Comparison of ENCODE assay signal across 30 mouse cellular contexts in the genomic region with DNA sequence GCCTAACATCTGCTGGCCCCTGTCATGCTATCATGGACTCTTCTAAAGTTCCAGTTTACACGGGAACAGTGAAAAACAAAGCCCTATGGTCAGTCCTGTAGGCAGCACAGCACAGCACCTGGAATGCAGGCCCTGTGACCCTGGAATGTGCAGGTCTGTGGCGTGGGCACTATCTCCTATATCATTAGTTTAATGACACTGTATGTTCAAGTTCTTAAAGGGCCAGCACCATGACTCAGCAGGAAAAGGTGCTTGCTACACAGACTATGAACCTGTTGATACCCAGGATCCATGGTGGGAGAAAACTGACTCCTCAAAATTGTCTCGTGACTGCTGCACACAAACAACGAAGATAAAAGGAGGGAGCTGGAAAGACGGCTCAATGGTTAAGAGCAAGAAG. TPM values are rescaled to one million over a fixed set of nuclear protein-coding genes. Genes with fewer than 3 reads are reported as not detected.
DNase-seq lines count a peak whose midpoint lies in the region; ATAC-seq and TF ChIP-seq lines count a peak whose summit lies in the region.
"Had no signal": no experiment of that assay in that cellular context is flagged by ENCODE, and none has a peak within 500 bp of the region (broad histone marks: within the 10 kb centered on the region; RNA-seq: fewer than 3 reads in every experiment).

No protein-coding gene starts in this region.

- no peak for DNase-seq in liver, embryonic 13.5 days
- DNase-seq in cerebellum, postnatal 4 days (ENCODE audit: low spot score in 2 of 2) = no peak
- DNase-seq in heart, adult 11 months = no peak
- DNase-seq in gastrocnemius, postnatal 25 days = no peak
- DNase-seq: adrenal gland, postnatal 25 days; cerebellum, adult 2 months; cerebellum, postnatal 25 days; embryo, embryonic 11 days; forebrain, postnatal 0 days; heart, postnatal 14 days; kidney, adult 2 months; kidney, postnatal 4 days; left cerebral cortex, postnatal 4 days; lung, embryonic 14.5 days; right cerebral cortex, postnatal 25 days; thymus, postnatal 25 days had no signal

- WGBS in intestine, embryonic 15.5 days = 67% methylated on average over 5 of the region's 5 CpGs
- 58% methylated on average over 5 of the region's 5 CpGs for WGBS in intestine, postnatal 0 days
- WGBS in liver, embryonic 13.5 days (ENCODE audit: insufficient replicate concordance) = 57% methylated on average over 5 of the region's 5 CpGs

- no peak overlapping the region for H3K4me2 ChIP-seq in intestine, embryonic 15.5 days (replicated peaks)
- H3K4me2 ChIP-seq in intestine, postnatal 0 days (replicated peaks; ENCODE audit: low read depth) = no peak overlapping the region
- H3K4me2 ChIP-seq in liver, embryonic 13.5 days = no peak overlapping the region
- H3K4me2 ChIP-seq: embryonic facial prominence, embryonic 12.5 days; hindbrain, embryonic 15.5 days; lung, embryonic 14.5 days; midbrain, embryonic 15.5 days; neural tube, embryonic 15.5 days; stomach, embryonic 15.5 days had no signal

- ATAC-seq in intestine, embryonic 15.5 days = 0 out of 2 replicates have a peak, but pooled peaks have one; percentile 25
- ATAC-seq in intestine, postnatal 0 days = no peak
- peak; percentile 47; the same call in 1 of the 2 replicates for ATAC-seq in erythroid progenitor cell, adult 5-6 weeks (replicated peaks; ENCODE audit: low FRiP score, poor library complexity, severe bottlenecking)
- ATAC-seq in liver, embryonic 13.5 days (ENCODE audit: low read depth) = peak; percentile 68; the same call in 1 of the 2 replicates
- 0 out of 2 replicates have a peak, but pooled peaks have one; percentile 26 for ATAC-seq in megakaryocyte-erythroid progenitor cell, adult 5-6 weeks (replicated peaks; ENCODE audit: low FRiP score, low TSS enrichment, poor library complexity, severe bottlenecking)
- ATAC-seq: forebrain, postnatal 0 days; inflammation-experienced regulatory T-cells, adult 6 months; midbrain, embryonic 15.5 days had no signal

- H3K27ac ChIP-seq in intestine, embryonic 15.5 days = no peak overlapping the region
- no peak overlapping the region for H3K27ac ChIP-seq in intestine, postnatal 0 days (ENCODE audit: low read depth, low read length)
- H3K27ac ChIP-seq in liver, embryonic 13.5 days = no peak overlapping the region
- H3K27ac ChIP-seq: embryonic facial prominence, embryonic 12.5 days; hindbrain, embryonic 10.5 days; hindbrain, embryonic 15.5 days; kidney, postnatal 0 days; midbrain, embryonic 15.5 days; neural tube, embryonic 15.5 days; stomach, embryonic 15.5 days had no signal

- no peaks in the 10 kb centered on the region for H3K27me3 ChIP-seq in intestine, embryonic 15.5 days (replicated peaks)
- H3K27me3 ChIP-seq in intestine, postnatal 0 days (replicated peaks; ENCODE audit: control insufficient read depth, insufficient read depth, low read length) = no peaks in the 10 kb centered on the region
- no peaks in the 10 kb centered on the region for H3K27me3 ChIP-seq in liver, embryonic 13.5 days
- H3K27me3 ChIP-seq: embryonic facial prominence, embryonic 12.5 days; hindbrain, embryonic 15.5 days; midbrain, embryonic 15.5 days; neural tube, embryonic 15.5 days; stomach, embryonic 15.5 days had no signal

- no peaks in the 10 kb centered on the region; the same call in 1 of the 2 replicates for H3K36me3 ChIP-seq in intestine, embryonic 15.5 days
- H3K36me3 ChIP-seq in intestine, postnatal 0 days (ENCODE audit: control insufficient read depth, insufficient read depth) = peaks cover 25% of the 10 kb centered on the region
- peaks cover 36% of the 10 kb centered on the region for H3K36me3 ChIP-seq in liver, embryonic 13.5 days

- no peak overlapping the region for H3K4me3 ChIP-seq in intestine, embryonic 15.5 days (replicated peaks)
- H3K4me3 ChIP-seq in intestine, postnatal 0 days (ENCODE audit: low read depth, low read length) = no peak overlapping the region
- H3K4me3 ChIP-seq in liver, embryonic 13.5 days (replicated peaks) = no peak overlapping the region
- H3K4me3 ChIP-seq: embryonic facial prominence, embryonic 12.5 days; hindbrain, embryonic 10.5 days; hindbrain, embryonic 15.5 days; midbrain, embryonic 15.5 days; neural tube, embryonic 15.5 days; stomach, embryonic 15.5 days had no signal

- no peak overlapping the region for H3K9ac ChIP-seq in intestine, embryonic 15.5 days
- H3K9ac ChIP-seq in intestine, postnatal 0 days (ENCODE audit: low read depth, low read length) = no peak overlapping the region
- H3K9ac ChIP-seq in liver, embryonic 13.5 days = no peak overlapping the region
- H3K9ac ChIP-seq: embryonic facial prominence, embryonic 12.5 days; forebrain, postnatal 0 days; hindbrain, embryonic 15.5 days; lung, embryonic 14.5 days; midbrain, embryonic 15.5 days; neural tube, embryonic 15.5 days; stomach, embryonic 15.5 days had no signal

- H3K4me1 ChIP-seq in intestine, embryonic 15.5 days (replicated peaks) = no peaks in the 10 kb centered on the region
- H3K4me1 ChIP-seq in intestine, postnatal 0 days (replicated peaks; ENCODE audit: control insufficient read depth, insufficient read depth, low read length) = no peaks in the 10 kb centered on the region
- peaks cover 3% of the 10 kb centered on the region; the same call in 1 of the 2 replicates for H3K4me1 ChIP-seq in liver, embryonic 13.5 days (replicated peaks)
- H3K4me1 ChIP-seq: embryonic facial prominence, embryonic 12.5 days; hindbrain, embryonic 10.5 days; hindbrain, embryonic 15.5 days; midbrain, embryonic 15.5 days; neural tube, embryonic 15.5 days; stomach, embryonic 15.5 days had no signal

- TF ChIP-seq CTCF in intestine, postnatal 0 days (IDR thresholded peaks at IDR 0.05; ENCODE audit: low read depth) = no peak

- H3K9me3 ChIP-seq in intestine, embryonic 15.5 days = no peaks in the 10 kb centered on the region
- no peaks in the 10 kb centered on the region for H3K9me3 ChIP-seq in intestine, postnatal 0 days (ENCODE audit: control insufficient read depth)
- no peaks in the 10 kb centered on the region for H3K9me3 ChIP-seq in liver, embryonic 13.5 days (replicated peaks)
- H3K9me3 ChIP-seq: hindbrain, embryonic 15.5 days; midbrain, embryonic 15.5 days; neural tube, embryonic 15.5 days; stomach, embryonic 15.5 days had no signal

RNA-seq across cellular contexts. Expression of a gene that starts 8.6 kb away (rescaled TPM):
- 1.1 and 1.3 TPM in 2 replicates for polyA plus RNA-seq in intestine, embryonic 15.5 days (2015; fragmentation: Nextera tagmentation; extraction: Ambion mirVana)
- polyA plus RNA-seq in intestine, postnatal 0 days (2015; fragmentation: Nextera tagmentation; extraction: Ambion mirVana) = 0.14 and 0.31 TPM in 2 replicates
- not detected in 2 replicates for total RNA-seq in erythroid progenitor cell, adult 5-6 weeks (2015; ENCODE audit: low replicate concordance)
- total RNA-seq in erythroid progenitor cell, adult 5-6 weeks (2017; ENCODE audit: low replicate concordance) = not detected in 2 replicates
- polyA plus RNA-seq in liver, embryonic 13.5 days (2015; fragmentation: Nextera tagmentation; extraction: Ambion mirVana) = not detected in 2 replicates
- total RNA-seq in megakaryocyte-erythroid progenitor cell, adult 5-6 weeks (2014; fragmentation: Nextera tagmentation) = not detected in 2 replicates
- total RNA-seq in megakaryocyte-erythroid progenitor cell, adult 5-6 weeks (2017) = not detected in 2 replicates
- under 1 TPM; 0.32 to 0.46 TPM for total RNA-seq in gastrocnemius, postnatal 25 days (2021)
- total RNA-seq: megakaryocyte, adult 5-6 weeks had no signal
- polyA plus RNA-seq: inflammation-experienced regulatory T-cells, adult 6 months had no signal

RNA-seq across cellular contexts. Expression of a gene that starts 10.3 kb away (rescaled TPM):
- polyA plus RNA-seq in intestine, embryonic 15.5 days (2015; fragmentation: Nextera tagmentation; extraction: Ambion mirVana) = 169 and 174 TPM in 2 replicates
- polyA plus RNA-seq in intestine, postnatal 0 days (2015; fragmentation: Nextera tagmentation; extraction: Ambion mirVana) = 162 and 186 TPM in 2 replicates
- 23.4 and 24.3 TPM in 2 replicates for total RNA-seq in erythroid progenitor cell, adult 5-6 weeks (2015; ENCODE audit: low replicate concordance)
- 11.7 and 19.4 TPM in 2 replicates for total RNA-seq in erythroid progenitor cell, adult 5-6 weeks (2017; ENCODE audit: low replicate concordance)
- polyA plus RNA-seq in liver, embryonic 13.5 days (2015; fragmentation: Nextera tagmentation; extraction: Ambion mirVana) = 105 and 113 TPM in 2 replicates
- total RNA-seq in megakaryocyte-erythroid progenitor cell, adult 5-6 weeks (2014; fragmentation: Nextera tagmentation) = 119 and 156 TPM in 2 replicates
- total RNA-seq in megakaryocyte-erythroid progenitor cell, adult 5-6 weeks (2017) = 28.6 and 33.5 TPM in 2 replicates
- 100 to 1,000 TPM; 110 to 115 TPM for total RNA-seq in gastrocnemius, postnatal 25 days (2021)

RNA-seq across cellular contexts. Expression of a gene that starts 50.3 kb away (rescaled TPM):
- 0.46 and 0.80 TPM in 2 replicates for polyA plus RNA-seq in intestine, embryonic 15.5 days (2015; fragmentation: Nextera tagmentation; extraction: Ambion mirVana)
- 1.0 and 1.1 TPM in 2 replicates for polyA plus RNA-seq in intestine, postnatal 0 days (2015; fragmentation: Nextera tagmentation; extraction: Ambion mirVana)
- total RNA-seq in erythroid progenitor cell, adult 5-6 weeks (2015; ENCODE audit: low replicate concordance) = not detected in 2 replicates
- not detected in 2 replicates for total RNA-seq in erythroid progenitor cell, adult 5-6 weeks (2017; ENCODE audit: low replicate concordance)
- 0.21 and 0.27 TPM in 2 replicates for polyA plus RNA-seq in liver, embryonic 13.5 days (2015; fragmentation: Nextera tagmentation; extraction: Ambion mirVana)
- not detected in 2 replicates for total RNA-seq in megakaryocyte-erythroid progenitor cell, adult 5-6 weeks (2014; fragmentation: Nextera tagmentation)
- total RNA-seq in megakaryocyte-erythroid progenitor cell, adult 5-6 weeks (2017) = not detected in 2 replicates
- total RNA-seq in gastrocnemius, postnatal 25 days (2021) = 1 to 10 TPM; 1.9 to 2.0 TPM
- total RNA-seq: megakaryocyte, adult 5-6 weeks had no signal
- polyA plus RNA-seq: inflammation-experienced regulatory T-cells, adult 6 months had no signal

RNA-seq across cellular contexts. Expression of a gene that starts 55.5 kb away (rescaled TPM):
- polyA plus RNA-seq in intestine, embryonic 15.5 days (2015; fragmentation: Nextera tagmentation; extraction: Ambion mirVana) = 1.1 and 1.5 TPM in 2 replicates
- polyA plus RNA-seq in intestine, postnatal 0 days (2015; fragmentation: Nextera tagmentation; extraction: Ambion mirVana) = 1.3 and 1.6 TPM in 2 replicates
- total RNA-seq in erythroid progenitor cell, adult 5-6 weeks (2015; ENCODE audit: low replicate concordance) = not detected in 2 replicates
- not detected in 2 replicates for total RNA-seq in erythroid progenitor cell, adult 5-6 weeks (2017; ENCODE audit: low replicate concordance)
- 0.12 and 0.15 TPM in 2 replicates for polyA plus RNA-seq in liver, embryonic 13.5 days (2015; fragmentation: Nextera tagmentation; extraction: Ambion mirVana)
- total RNA-seq in megakaryocyte-erythroid progenitor cell, adult 5-6 weeks (2014; fragmentation: Nextera tagmentation) = not detected in 2 replicates
- not detected in 2 replicates for total RNA-seq in megakaryocyte-erythroid progenitor cell, adult 5-6 weeks (2017)
- 100 to 1,000 TPM; 193 to 201 TPM for total RNA-seq in gastrocnemius, postnatal 25 days (2021)
- total RNA-seq: adrenal gland, adult 18-20 months; adrenal gland, postnatal 25 days; megakaryocyte, adult 5-6 weeks had no signal
- polyA plus RNA-seq: hindbrain, embryonic 10.5 days; inflammation-experienced regulatory T-cells, adult 6 months had no signal
